Mouse (Mus musculus) ES-Bruce4 (cell line): ENCODE measurements around the gene Cdkl2. TPM values are rescaled to one million over a fixed set of nuclear protein-coding genes. Genes with fewer than 3 reads are reported as not detected.

Experiments
- H3K27ac ChIP-seq: 2 replicates; pipeline ENCODE4 v1.5.1; 2012; ENCODE audit warnings: low read length, inconsistent platforms; ENCODE audit not compliant: insufficient read depth
- H3K27me3 ChIP-seq: 2 replicates; pipeline ENCODE4 v1.6.1; 2012; ENCODE audit warnings: mild to moderate bottlenecking, low read length, inconsistent platforms; ENCODE audit not compliant: control insufficient read depth, poor library complexity, insufficient read depth, severe bottlenecking
- H3K36me3 ChIP-seq: 2 replicates; pipeline ENCODE4 v1.6.1; 2012; ENCODE audit warnings: inconsistent platforms, mild to moderate bottlenecking, low read length, moderate library complexity; ENCODE audit not compliant: control insufficient read depth, poor library complexity, insufficient read depth, severe bottlenecking
- H3K4me1 ChIP-seq: one replicate; pipeline ENCODE4 v1.8.1; 2011; ENCODE audit warnings: low read length; ENCODE audit not compliant: control insufficient read depth, insufficient read depth
- H3K4me3 ChIP-seq: 2 replicates; pipeline ENCODE4 v1.5.1; 2011; ENCODE audit warnings: low read depth, mild to moderate bottlenecking, low read length
- H3K9ac ChIP-seq: 2 replicates; pipeline ENCODE4 v1.6.1; 2012; ENCODE audit warnings: low read depth, mild to moderate bottlenecking, inconsistent platforms; ENCODE audit not compliant: poor library complexity, severe bottlenecking
- H3K9me3 ChIP-seq: replicated peaks from 2 replicates; pipeline ENCODE4 v1.6.1; 2012; ENCODE audit warnings: mild to moderate bottlenecking, low read length, inconsistent platforms; ENCODE audit not compliant: control insufficient read depth, poor library complexity, insufficient read depth, severe bottlenecking
- CTCF ChIP-seq: IDR thresholded peaks from one replicate; pipeline ENCODE4 v1.8.1; 2011; ENCODE audit warnings: low read depth, low read length
- EP300 ChIP-seq: IDR thresholded peaks from 2 replicates; pipeline ENCODE4 v1.6.1; 2011; ENCODE audit warnings: low read depth, low read length; ENCODE audit not compliant: insufficient read depth
- POLR2A ChIP-seq: IDR thresholded peaks from one replicate; pipeline ENCODE4 v1.8.1; 2011; ENCODE audit warnings: low read length; ENCODE audit not compliant: insufficient read depth
- polyA plus RNA-seq: library from polyadenylated mRNA; stranded (reverse); fragments of >200 nt; gene quantifications from 2 replicates; pipeline ENCODE4 v1.2.4, GENCODE M21; 2011; ENCODE audit warnings: low read depth; ENCODE audit not compliant: missing spikeins, insufficient read depth, insufficient read length

The Cdkl2 gene
- polyA plus RNA-seq, 1 experiment = 5.2 TPM

DNA sequence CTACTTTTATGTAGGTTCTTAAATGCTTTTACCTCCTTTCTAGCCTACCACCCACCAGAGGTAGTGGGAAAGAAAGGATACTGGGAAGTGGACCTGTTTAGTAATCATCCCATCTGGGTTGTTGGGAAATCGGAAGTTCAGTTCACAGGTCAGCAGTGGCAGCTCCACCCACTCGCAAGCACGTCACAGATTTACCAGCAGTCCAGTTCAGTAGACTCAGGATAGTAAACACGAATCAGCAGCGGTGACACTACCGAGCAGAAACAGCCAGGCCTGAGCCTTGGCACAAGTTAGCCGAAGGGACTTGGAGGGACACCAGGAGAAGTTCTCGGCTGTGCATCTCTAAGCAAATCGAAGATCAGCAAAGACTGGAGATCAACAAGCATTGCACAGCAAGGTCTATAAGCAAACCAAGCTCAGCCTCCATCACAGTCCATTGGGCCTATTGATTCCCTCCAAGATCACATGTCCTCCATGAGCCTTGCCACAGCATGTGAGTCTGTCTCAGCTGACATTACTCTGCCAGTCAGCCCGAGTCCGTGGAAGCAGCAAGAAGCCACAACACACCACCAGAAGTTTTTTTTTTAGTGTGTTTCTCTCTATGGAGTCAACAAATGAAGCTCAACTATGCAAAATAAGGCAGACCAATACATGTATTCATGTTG, 62.4 kb downstream of the Cdkl2 start:
- no peak overlapping the region for H3K27ac ChIP-seq
- peaks cover 3% of the 10 kb centered on the region for H3K9me3 ChIP-seq
- H3K4me1 ChIP-seq = no peaks in the 10 kb centered on the region
- H3K9ac ChIP-seq = no peak overlapping the region
- TF ChIP-seq EP300 = no peak
- no peak for TF ChIP-seq POLR2A
- TF ChIP-seq CTCF = no peak
- H3K36me3 ChIP-seq = no peaks in the 10 kb centered on the region
- H3K27me3 ChIP-seq = no peaks in the 10 kb centered on the region
- no peak overlapping the region for H3K4me3 ChIP-seq

DNA sequence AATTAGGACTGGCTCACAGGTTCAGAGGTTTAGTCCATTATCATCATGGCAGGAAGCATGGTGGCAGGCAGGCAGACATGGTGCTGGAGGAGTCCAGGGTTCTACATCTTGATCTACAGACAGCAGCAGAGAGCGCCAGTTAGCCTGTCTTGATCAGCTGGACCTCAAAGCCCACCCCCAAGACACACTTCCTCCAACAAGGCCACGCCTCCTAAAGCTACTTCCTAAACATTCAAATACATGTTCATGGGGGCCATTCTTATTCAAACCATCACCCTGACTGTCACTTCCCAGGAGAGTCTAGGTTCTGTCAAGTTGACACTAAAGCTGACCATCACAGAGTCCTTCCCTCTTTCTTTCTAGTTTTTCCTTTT, 66.3 kb downstream of the Cdkl2 start:
- no peak overlapping the region for H3K9ac ChIP-seq
- H3K9me3 ChIP-seq = no peaks in the 10 kb centered on the region
- no peak for TF ChIP-seq EP300
- H3K27ac ChIP-seq = no peak overlapping the region
- no peaks in the 10 kb centered on the region for H3K27me3 ChIP-seq
- no peak overlapping the region for H3K4me3 ChIP-seq
- no peaks in the 10 kb centered on the region for H3K36me3 ChIP-seq
- no peaks in the 10 kb centered on the region for H3K4me1 ChIP-seq

DNA sequence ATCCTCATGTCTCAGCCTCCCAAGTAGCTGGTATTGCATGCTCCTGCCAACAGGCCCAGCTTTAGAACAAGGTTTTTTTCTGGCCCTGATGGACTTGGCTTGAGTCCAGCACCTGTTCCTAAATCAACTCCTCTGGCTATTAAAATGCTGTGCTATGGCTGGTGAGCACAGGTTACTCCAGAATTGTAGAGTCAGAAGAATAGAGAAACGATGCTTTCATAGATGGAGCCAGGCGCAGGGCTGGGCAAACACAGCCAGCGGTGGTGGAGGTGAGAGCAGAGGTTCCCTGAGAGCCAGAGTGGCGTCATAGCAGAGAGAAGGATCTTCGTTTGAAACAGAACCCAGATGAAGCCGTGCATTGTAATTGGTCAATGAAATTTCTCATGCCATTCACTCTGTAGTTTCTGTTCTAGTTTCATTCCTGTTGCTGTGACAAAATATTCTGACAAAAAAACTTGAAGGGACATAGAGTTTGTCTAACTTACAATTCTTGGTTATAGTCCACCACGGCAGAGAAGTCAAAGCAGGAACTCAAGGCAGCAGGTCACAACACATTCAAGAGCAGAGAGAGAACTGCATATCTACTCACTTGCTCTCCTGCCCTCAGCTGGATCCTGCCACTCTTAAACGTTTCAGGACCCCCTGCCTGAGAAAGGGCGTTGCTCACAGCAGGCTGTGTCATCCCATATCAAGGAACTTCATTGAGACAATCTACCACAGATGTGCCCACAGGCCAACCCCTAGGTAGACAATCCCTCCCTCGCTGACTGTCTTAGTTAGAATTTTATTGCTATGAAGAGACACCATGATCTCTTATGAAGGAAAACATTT, 66.9 kb downstream of the Cdkl2 start:
- TF ChIP-seq EP300 = no peak
- no peak for TF ChIP-seq CTCF
- TF ChIP-seq POLR2A = no peak
- Histone ChIP-seq H3K4me1 (no peaks in the 10 kb centered on the region), H3K9me3 (no peaks in the 10 kb centered on the region), H3K36me3 (no peaks in the 10 kb centered on the region), H3K27me3 (no peaks in the 10 kb centered on the region), H3K27ac (no peak overlapping the region), H3K4me3 (no peak overlapping the region), H3K9ac (no peak overlapping the region)

DNA sequence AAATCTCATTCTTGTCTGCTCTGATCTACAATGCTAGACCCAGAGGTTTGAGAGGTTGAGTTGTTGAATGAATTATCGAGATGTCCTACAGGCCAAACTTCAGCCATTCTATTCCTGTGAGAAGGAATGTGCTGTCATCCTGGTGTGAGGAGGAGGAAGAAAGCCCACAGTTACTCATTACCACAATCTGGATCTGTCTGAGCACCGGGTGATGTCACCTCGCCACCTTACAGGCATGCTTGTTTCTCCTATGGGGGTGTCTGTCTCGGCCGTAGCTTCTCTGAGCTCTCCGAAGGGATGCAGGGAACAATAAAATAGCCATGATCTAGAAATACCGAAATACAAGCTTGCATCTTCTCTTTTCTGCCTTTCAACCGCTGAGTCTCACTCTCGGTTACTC, 67.9 kb downstream of the Cdkl2 start:
- no peak overlapping the region for H3K27ac ChIP-seq
- no peaks in the 10 kb centered on the region for H3K4me1 ChIP-seq
- TF ChIP-seq EP300 = no peak
- H3K36me3 ChIP-seq = no peaks in the 10 kb centered on the region
- H3K4me3 ChIP-seq = no peak overlapping the region
- H3K9me3 ChIP-seq = no peaks in the 10 kb centered on the region
- H3K9ac ChIP-seq = no peak overlapping the region
- no peaks in the 10 kb centered on the region for H3K27me3 ChIP-seq

DNA sequence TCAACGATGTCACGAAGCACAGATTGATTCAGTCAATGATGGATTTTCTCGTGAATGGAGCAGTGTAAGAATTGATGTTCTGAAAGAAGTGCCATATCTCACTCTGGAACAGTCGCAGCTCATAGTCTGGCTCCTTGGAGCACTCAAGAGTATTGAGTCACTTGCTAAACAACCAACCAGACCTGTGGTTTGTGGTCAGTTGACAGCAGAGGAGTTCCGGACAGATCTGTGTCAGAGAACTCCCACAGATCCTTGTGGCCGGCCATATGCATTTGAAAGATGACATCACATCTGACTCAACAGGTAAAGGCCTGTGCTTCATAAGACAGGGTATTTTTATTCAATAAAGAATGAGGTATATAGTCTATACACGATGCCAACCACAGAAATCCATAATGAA, 69.7 kb downstream of the Cdkl2 start:
- no peaks in the 10 kb centered on the region for H3K4me1 ChIP-seq
- H3K9ac ChIP-seq = no peak overlapping the region
- H3K36me3 ChIP-seq = peaks cover 4% of the 10 kb centered on the region
- no peak overlapping the region for H3K4me3 ChIP-seq
- TF ChIP-seq EP300 (no peak), POLR2A (no peak), CTCF (no peak)
- H3K27ac ChIP-seq = no peak overlapping the region
- H3K9me3 ChIP-seq = no peaks in the 10 kb centered on the region
- no peaks in the 10 kb centered on the region for H3K27me3 ChIP-seq

DNA sequence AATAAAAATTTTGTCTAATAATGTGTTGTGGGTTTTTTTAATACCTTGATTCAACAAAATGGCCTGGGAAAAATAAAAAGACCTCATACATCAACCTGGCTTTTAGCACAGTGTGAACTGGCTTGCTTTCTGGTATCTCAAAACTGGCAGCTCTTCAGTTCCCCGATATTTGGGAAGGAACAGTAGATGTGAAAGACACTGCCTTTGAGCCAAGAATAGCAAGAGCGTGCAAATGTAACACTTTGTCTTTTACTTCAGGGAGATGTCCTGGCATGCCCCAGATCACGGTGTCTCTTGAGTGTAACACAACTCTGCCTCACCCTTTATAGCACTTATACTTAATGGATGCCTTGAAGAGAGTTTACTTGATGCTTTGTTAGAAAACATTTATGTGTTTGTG, 71.6 kb downstream of the Cdkl2 start:
- H3K9ac ChIP-seq = no peak overlapping the region
- no peaks in the 10 kb centered on the region for H3K27me3 ChIP-seq
- TF ChIP-seq CTCF (no peak), POLR2A (no peak), EP300 (no peak)
- peaks cover 4% of the 10 kb centered on the region for H3K36me3 ChIP-seq
- H3K4me1 ChIP-seq = no peaks in the 10 kb centered on the region
- 0 out of 2 replicates have a peak overlapping the region, but pooled peaks have one; percentile 15 for H3K27ac ChIP-seq
- no peak overlapping the region for H3K4me3 ChIP-seq
- no peaks in the 10 kb centered on the region for H3K9me3 ChIP-seq
